Mouse (Mus musculus): ENCODE data around the gene Tfrc. TPM values are rescaled to one million over a fixed set of nuclear protein-coding genes. Genes with fewer than 3 reads are reported as not detected.

Tfrc gene
- polyA plus RNA-seq, 1 experiment = 25.1 TPM

- no peaks in the 10 kb centered on the region for H3K36me3 ChIP-seq (ENCODE audit: control insufficient read depth, insufficient read depth)
- H3ac ChIP-seq (ENCODE audit: control insufficient read depth, insufficient read length, low read depth) = no peak overlapping the region
- no peak for TF ChIP-seq MAX (IDR thresholded peaks at IDR 0.05)
- TF ChIP-seq CTCF (IDR thresholded peaks at IDR 0.05; ENCODE audit: control insufficient read depth, insufficient read depth, insufficient read length) = no peak
- TF ChIP-seq FOSL1 (IDR thresholded peaks at IDR 0.05; ENCODE audit: insufficient read depth, low read length, poor library complexity, severe bottlenecking) = no peak
- no peak for TF ChIP-seq CEBPB (IDR thresholded peaks at IDR 0.05; ENCODE audit: low read depth)
- no peak for TF ChIP-seq MYOG (IDR thresholded peaks at IDR 0.05; ENCODE audit: control insufficient read depth, extremely low read depth, insufficient read length)
- TF ChIP-seq MYOD1 (IDR thresholded peaks at IDR 0.05; ENCODE audit: control insufficient read depth, insufficient read length, low read depth) = no peak
- TF ChIP-seq USF1 (IDR thresholded peaks at IDR 0.05; ENCODE audit: low read depth) = no peak
- H3K4me3 ChIP-seq (ENCODE audit: insufficient read depth, poor library complexity, severe bottlenecking) = no peak overlapping the region
- H3K79me3 ChIP-seq (ENCODE audit: low read depth) = no peaks in the 10 kb centered on the region
- peaks cover 28% of the 10 kb centered on the region for H3K27me3 ChIP-seq (ENCODE audit: control insufficient read depth, insufficient read depth, insufficient read length)
- H3K79me2 ChIP-seq (ENCODE audit: control insufficient read depth, insufficient read depth) = no peaks in the 10 kb centered on the region
These were observed 14.8 kb upstream of the Tfrc start for GRCm38 (mm10) chr16:32593916-32594315.

GRCm38 (mm10) chr16:32594701-32595100, 14.0 kb upstream of the Tfrc start:
- peaks cover 22% of the 10 kb centered on the region for H3K27me3 ChIP-seq (ENCODE audit: control insufficient read depth, insufficient read depth, insufficient read length)
- TF ChIP-seq MYOD1 (IDR thresholded peaks at IDR 0.05; ENCODE audit: control insufficient read depth, insufficient read length, low read depth) = no peak
- TF ChIP-seq CEBPB (IDR thresholded peaks at IDR 0.05; ENCODE audit: low read depth) = no peak
- no peak for TF ChIP-seq MAX (IDR thresholded peaks at IDR 0.05)
- TF ChIP-seq CTCF (IDR thresholded peaks at IDR 0.05; ENCODE audit: control insufficient read depth, insufficient read depth, insufficient read length) = no peak
- TF ChIP-seq MYOG (IDR thresholded peaks at IDR 0.05; ENCODE audit: control insufficient read depth, extremely low read depth, insufficient read length) = no peak
- no peak for TF ChIP-seq FOSL1 (IDR thresholded peaks at IDR 0.05; ENCODE audit: insufficient read depth, low read length, poor library complexity, severe bottlenecking)
- TF ChIP-seq USF1 (IDR thresholded peaks at IDR 0.05; ENCODE audit: low read depth) = no peak
- H3K79me2 ChIP-seq (ENCODE audit: control insufficient read depth, insufficient read depth) = no peaks in the 10 kb centered on the region
- H3K4me3 ChIP-seq (ENCODE audit: insufficient read depth, poor library complexity, severe bottlenecking) = no peak overlapping the region
- no peak overlapping the region for H3ac ChIP-seq (ENCODE audit: control insufficient read depth, insufficient read length, low read depth)
- H3K36me3 ChIP-seq (ENCODE audit: control insufficient read depth, insufficient read depth) = no peaks in the 10 kb centered on the region
- no peaks in the 10 kb centered on the region for H3K79me3 ChIP-seq (ENCODE audit: low read depth)

- no peaks in the 10 kb centered on the region for H3K36me3 ChIP-seq (ENCODE audit: control insufficient read depth, insufficient read depth)
- TF ChIP-seq USF1 (IDR thresholded peaks at IDR 0.05; ENCODE audit: low read depth) (no peak), CTCF (IDR thresholded peaks at IDR 0.05; ENCODE audit: control insufficient read depth, insufficient read depth, insufficient read length) (no peak), MYOG (IDR thresholded peaks at IDR 0.05; ENCODE audit: control insufficient read depth, extremely low read depth, insufficient read length) (no peak), FOSL1 (IDR thresholded peaks at IDR 0.05; ENCODE audit: insufficient read depth, low read length, poor library complexity, severe bottlenecking) (no peak), MAX (IDR thresholded peaks at IDR 0.05) (no peak), MYOD1 (IDR thresholded peaks at IDR 0.05; ENCODE audit: control insufficient read depth, insufficient read length, low read depth) (no peak), CEBPB (IDR thresholded peaks at IDR 0.05; ENCODE audit: low read depth) (no peak)
- H3ac ChIP-seq (ENCODE audit: control insufficient read depth, insufficient read length, low read depth) = no peak overlapping the region
- H3K79me3 ChIP-seq (ENCODE audit: low read depth) = no peaks in the 10 kb centered on the region
- H3K27me3 ChIP-seq (ENCODE audit: control insufficient read depth, insufficient read depth, insufficient read length) = peaks cover 19% of the 10 kb centered on the region
- no peak overlapping the region for H3K4me3 ChIP-seq (ENCODE audit: insufficient read depth, poor library complexity, severe bottlenecking)
- H3K79me2 ChIP-seq (ENCODE audit: control insufficient read depth, insufficient read depth) = no peaks in the 10 kb centered on the region
These were observed 13.4 kb upstream of the Tfrc start for GRCm38 (mm10) chr16:32595142-32595855.

GRCm38 (mm10) chr16:32597909-32598381, 10.8 kb upstream of the Tfrc start:
- no peaks in the 10 kb centered on the region for H3K79me3 ChIP-seq (ENCODE audit: low read depth)
- no peak overlapping the region for H3K4me3 ChIP-seq (ENCODE audit: insufficient read depth, poor library complexity, severe bottlenecking)
- no peak overlapping the region for H3ac ChIP-seq (ENCODE audit: control insufficient read depth, insufficient read length, low read depth)
- no peaks in the 10 kb centered on the region for H3K36me3 ChIP-seq (ENCODE audit: control insufficient read depth, insufficient read depth)
- H3K79me2 ChIP-seq (ENCODE audit: control insufficient read depth, insufficient read depth) = no peaks in the 10 kb centered on the region
- peaks cover 4% of the 10 kb centered on the region for H3K27me3 ChIP-seq (ENCODE audit: control insufficient read depth, insufficient read depth, insufficient read length)
- TF ChIP-seq CEBPB (IDR thresholded peaks at IDR 0.05; ENCODE audit: low read depth) = no peak
- no peak for TF ChIP-seq MYOD1 (IDR thresholded peaks at IDR 0.05; ENCODE audit: control insufficient read depth, insufficient read length, low read depth)
- no peak for TF ChIP-seq MAX (IDR thresholded peaks at IDR 0.05)
- no peak for TF ChIP-seq USF1 (IDR thresholded peaks at IDR 0.05; ENCODE audit: low read depth)

GRCm38 (mm10) chr16:32599151-32599550, 9.6 kb upstream of the Tfrc start:
- Histone ChIP-seq H3K79me3 (ENCODE audit: low read depth) (no peaks in the 10 kb centered on the region), H3K36me3 (ENCODE audit: control insufficient read depth, insufficient read depth) (no peaks in the 10 kb centered on the region), H3ac (ENCODE audit: control insufficient read depth, insufficient read length, low read depth) (no peak overlapping the region), H3K79me2 (ENCODE audit: control insufficient read depth, insufficient read depth) (no peaks in the 10 kb centered on the region), H3K4me3 (ENCODE audit: insufficient read depth, poor library complexity, severe bottlenecking) (no peak overlapping the region), H3K27me3 (ENCODE audit: control insufficient read depth, insufficient read depth, insufficient read length) (no peaks in the 10 kb centered on the region)
- no peak for TF ChIP-seq USF1 (IDR thresholded peaks at IDR 0.05; ENCODE audit: low read depth)
- TF ChIP-seq CEBPB (IDR thresholded peaks at IDR 0.05; ENCODE audit: low read depth) = no peak
- no peak for TF ChIP-seq MAX (IDR thresholded peaks at IDR 0.05)
- no peak for TF ChIP-seq MYOG (IDR thresholded peaks at IDR 0.05; ENCODE audit: control insufficient read depth, extremely low read depth, insufficient read length)
- TF ChIP-seq MYOD1 (IDR thresholded peaks at IDR 0.05; ENCODE audit: control insufficient read depth, insufficient read length, low read depth) = no peak
- TF ChIP-seq CTCF (IDR thresholded peaks at IDR 0.05; ENCODE audit: control insufficient read depth, insufficient read depth, insufficient read length) = no peak
- TF ChIP-seq FOSL1 (IDR thresholded peaks at IDR 0.05; ENCODE audit: insufficient read depth, low read length, poor library complexity, severe bottlenecking) = no peak

Measured in C2C12 (cell line).